Mouse (Mus musculus) embryo, embryonic 10.5 days (tissue): ENCODE data around the gene Peli2.

Source experiments
- DNase-seq: peaks from one replicate; pipeline ENCODE4 v3.0.0-alpha.2; 2015; ENCODE audit warnings: low spot score

Peli2 gene

GRCm38 (mm10) chr14:48293498-48293897, 172.9 kb downstream of the Peli2 start:
- no peak for DNase-seq

- DNase-seq = no peak
Observed at GRCm38 (mm10) chr14:48295410-48295809, 174.8 kb downstream of the Peli2 start.

GRCm38 (mm10) chr14:48295815-48296271, 175.2 kb downstream of the Peli2 start:
- no peak for DNase-seq

- DNase-seq = no peak
Observed at GRCm38 (mm10) chr14:48296820-48297219, 176.2 kb downstream of the Peli2 start.

GRCm38 (mm10) chr14:48302471-48303186, 182.0 kb downstream of the Peli2 start:
- DNase-seq = no peak

GRCm38 (mm10) chr14:48303235-48303634, 182.6 kb downstream of the Peli2 start:
- no peak for DNase-seq

GRCm38 (mm10) chr14:48303841-48304240, 183.2 kb downstream of the Peli2 start:
- no peak for DNase-seq

GRCm38 (mm10) chr14:48313234-48313633, 192.6 kb downstream of the Peli2 start:
- no peak for DNase-seq

GRCm38 (mm10) chr14:48316396-48316795, 195.8 kb downstream of the Peli2 start:
- no peak for DNase-seq

GRCm38 (mm10) chr14:48323771-48324459, 203.3 kb downstream of the Peli2 start:
- DNase-seq = no peak

- DNase-seq = no peak
Observed at GRCm38 (mm10) chr14:48324460-48324850, 203.8 kb downstream of the Peli2 start.

GRCm38 (mm10) chr14:48327746-48328145, 207.1 kb downstream of the Peli2 start:
- DNase-seq = no peak

- no peak for DNase-seq
Observed at GRCm38 (mm10) chr14:48329716-48330365, 209.2 kb downstream of the Peli2 start.
